Mouse (Mus musculus) frontal cortex, adult 2 months (tissue): ENCODE results near the gene Tsga10ip. TPM values are rescaled to one million over a fixed set of nuclear protein-coding genes. Genes with fewer than 3 reads are reported as not detected.

Experiments used
- DNase-seq, 2 experiments: peaks; one replicate each; pipeline ENCODE4 v3.0.0; 2022; ENCODE audit warnings: low spot score in 1 of 2; ENCODE audit errors: extremely low spot score in 1 of 2
- polyA plus RNA-seq: library from polyadenylated mRNA; depleted of rRNA; stranded (reverse); fragments of >200 nt; gene quantifications from 2 replicates; pipeline ENCODE4 v1.2.3, GENCODE M21; 2012; rRNA removed

Gene Tsga10ip
- polyA plus RNA-seq, 1 experiment, result not detected

DNA sequence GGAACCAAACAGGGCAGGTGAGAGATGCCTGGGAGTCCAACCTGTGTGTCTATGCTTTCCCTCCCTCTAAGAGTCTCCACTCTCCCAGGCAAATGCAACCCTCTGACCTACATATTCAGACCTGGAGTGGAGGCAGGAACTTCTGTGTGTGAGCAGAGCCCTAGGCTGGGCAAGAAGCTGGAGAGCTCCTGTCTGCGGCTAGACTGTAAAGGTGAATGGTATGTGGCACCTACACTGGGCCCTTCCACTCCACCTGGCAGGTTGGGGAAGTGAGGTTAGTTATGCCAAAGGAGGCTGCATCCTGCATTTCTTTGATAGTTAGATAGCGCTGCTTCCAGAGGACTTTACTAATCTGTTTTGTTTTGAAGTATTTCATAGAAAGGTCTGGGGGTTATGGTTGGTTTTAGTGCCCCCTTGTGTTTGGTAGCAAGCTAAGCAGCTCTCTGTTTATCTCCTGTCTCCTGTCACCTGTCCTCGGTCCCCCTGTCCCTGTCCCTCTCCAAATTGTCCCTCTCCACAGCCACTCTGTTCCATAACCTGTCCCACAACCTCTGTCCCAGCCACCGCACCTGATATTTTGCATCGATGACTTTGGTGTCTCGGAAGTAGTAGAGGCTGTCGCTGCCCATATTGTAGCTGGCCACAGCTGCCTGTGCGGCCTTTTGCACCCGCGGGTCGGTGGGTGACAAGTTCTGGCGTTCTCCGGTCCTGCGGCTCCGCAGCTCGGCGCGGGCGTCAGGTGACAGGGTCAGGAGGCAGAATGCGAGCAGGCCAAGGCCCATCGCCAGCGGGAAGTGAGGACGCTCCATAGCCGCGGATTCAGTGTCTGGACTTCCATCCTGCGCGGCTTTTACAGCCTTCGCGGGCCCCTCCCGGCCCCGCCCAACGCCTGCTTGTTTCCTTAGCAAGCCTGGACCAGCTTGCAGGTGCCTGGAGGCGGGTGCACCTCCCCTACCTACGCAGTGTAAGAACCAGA, 53.5 kb downstream of the Tsga10ip start:
- peak in 1 of 2 experiments; percentile 42 for DNase-seq

DNA sequence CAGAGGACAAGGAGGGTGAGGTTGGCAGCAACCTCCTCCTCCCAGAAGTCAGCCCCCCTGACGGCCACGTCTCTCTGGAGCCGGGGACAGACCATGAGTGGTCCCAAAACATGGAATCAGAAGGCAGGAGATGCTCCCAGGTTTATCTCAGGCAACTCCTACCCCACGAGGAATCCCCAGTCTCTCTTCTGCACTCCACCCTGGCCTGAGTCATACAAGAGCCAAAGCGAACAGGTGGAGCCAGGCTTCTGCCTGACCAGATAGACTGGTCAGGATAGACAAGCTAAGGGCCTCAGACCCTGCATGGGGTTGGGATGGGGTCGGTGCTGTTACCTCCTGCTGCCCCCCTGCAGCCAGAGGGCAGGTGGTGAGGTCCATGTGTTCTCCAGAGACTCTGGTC, 54.3 kb downstream of the Tsga10ip start:
- DNase-seq, result no peak

DNA sequence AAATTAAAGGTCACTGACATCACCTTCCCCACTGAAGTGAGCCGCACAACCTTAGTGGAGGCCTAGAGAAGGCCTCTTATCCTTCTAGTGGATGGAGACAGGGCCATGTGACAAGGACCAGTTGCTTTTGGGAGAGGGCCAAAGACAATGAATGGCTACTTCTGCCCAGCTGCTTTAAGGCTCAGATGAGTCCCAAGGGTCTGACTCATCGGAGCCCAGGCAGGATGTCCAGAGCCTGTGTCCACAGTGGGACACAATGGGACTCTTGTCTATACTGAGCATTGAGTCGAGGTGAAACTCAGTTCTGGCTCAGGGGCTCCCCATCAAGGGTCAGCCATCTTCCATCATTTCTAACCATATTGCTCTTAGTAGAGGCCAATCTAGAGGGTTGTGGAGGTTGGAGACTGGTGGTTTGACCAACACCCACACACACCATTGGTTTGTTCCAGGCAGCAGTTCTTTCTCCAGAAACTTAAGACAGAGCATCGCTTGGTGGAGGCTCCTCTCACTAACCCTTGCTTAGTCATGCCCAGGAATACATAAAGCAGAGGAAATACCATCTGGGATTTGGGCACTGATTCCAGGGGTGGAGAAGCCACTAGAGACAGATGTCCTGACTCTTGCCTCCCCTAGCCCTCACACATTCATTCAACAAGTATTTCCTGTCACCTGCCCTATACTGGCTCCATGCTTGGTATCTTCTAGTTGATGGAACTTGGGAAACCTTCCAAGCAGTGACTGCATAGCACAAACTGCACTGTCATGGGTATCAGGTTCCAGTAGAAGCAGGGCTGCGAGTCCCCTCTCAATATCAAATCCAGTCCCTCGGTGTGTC, 56.8 kb downstream of the Tsga10ip start:
- DNase-seq, result no peak

DNA sequence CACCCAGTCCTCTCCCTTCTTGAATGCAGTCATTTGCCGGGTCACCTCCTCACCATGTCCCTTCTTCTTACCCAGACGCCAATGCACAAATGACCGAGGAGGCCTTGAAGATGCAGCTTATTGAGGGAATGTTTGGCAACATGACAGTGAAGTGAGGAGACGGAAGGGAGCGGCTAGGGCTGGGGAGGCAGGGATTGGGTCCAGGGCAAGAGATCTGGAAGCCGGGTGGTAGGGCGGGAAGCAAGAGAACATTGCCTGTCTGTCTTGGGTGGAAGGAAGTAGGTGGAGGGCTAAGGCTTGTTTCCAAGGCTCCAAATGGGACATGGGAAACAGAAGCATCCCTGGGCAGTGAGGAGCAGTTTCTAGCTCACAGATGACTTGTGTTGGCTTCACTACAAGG, 61.0 kb downstream of the Tsga10ip start:
- no peak for DNase-seq

Other genes starting within 250 kb of the Tsga10ip start
- 43.3 and 47.3 TPM in 2 replicates for gene Pacs1, start 129.4 kb downstream of the Tsga10ip start, polyA plus RNA-seq
- gene Sf3b2, start 107.1 kb downstream of the Tsga10ip start, polyA plus RNA-seq, result 168 and 172 TPM in 2 replicates
- gene Gal3st3, start 104.2 kb downstream of the Tsga10ip start, polyA plus RNA-seq, result 61.5 and 70.3 TPM in 2 replicates
- not detected in 2 replicates for gene Catsper1, start 66.8 kb downstream of the Tsga10ip start, polyA plus RNA-seq
- gene Cst6, start 53.0 kb downstream of the Tsga10ip start, polyA plus RNA-seq, result 9.6 and 10.2 TPM in 2 replicates
- gene Eif1ad, start 35.8 kb downstream of the Tsga10ip start, polyA plus RNA-seq, result 25.4 and 27.0 TPM in 2 replicates
- 95.2 and 99.8 TPM in 2 replicates for gene Banf1, start 35.4 kb downstream of the Tsga10ip start, polyA plus RNA-seq
- gene Sart1, start 13.8 kb downstream of the Tsga10ip start, polyA plus RNA-seq, result 70.5 and 85.4 TPM in 2 replicates
- gene Drap1, start 22.5 kb upstream of the Tsga10ip start, polyA plus RNA-seq, result 305 and 342 TPM in 2 replicates
- gene AI837181, start 22.6 kb upstream of the Tsga10ip start, polyA plus RNA-seq, result 94.3 and 95.0 TPM in 2 replicates
- gene Fosl1, start 45.0 kb upstream of the Tsga10ip start, polyA plus RNA-seq, result 0.06 and 0.19 TPM in 2 replicates
- gene Ccdc85b, start 55.4 kb upstream of the Tsga10ip start, polyA plus RNA-seq, result 22.4 and 24.7 TPM in 2 replicates
- gene Fibp, start 58.1 kb upstream of the Tsga10ip start, polyA plus RNA-seq, result 130 and 142 TPM in 2 replicates
- gene Ctsw, start 66.0 kb upstream of the Tsga10ip start, polyA plus RNA-seq, result 0.38 and 0.40 TPM in 2 replicates
- gene Efemp2, start 71.4 kb upstream of the Tsga10ip start, polyA plus RNA-seq, result 36.5 and 37.4 TPM in 2 replicates
- 42.4 TPM in 2 replicates for gene Mus81, start 85.9 kb upstream of the Tsga10ip start, polyA plus RNA-seq
- 1,335 and 1,444 TPM in 2 replicates for gene Cfl1, start 87.9 kb upstream of the Tsga10ip start, polyA plus RNA-seq
- gene 1700020D05Rik, start 101.3 kb upstream of the Tsga10ip start, polyA plus RNA-seq, result 5.4 and 5.9 TPM in 2 replicates
- 152 and 164 TPM in 2 replicates for gene Snx32, start 108.0 kb upstream of the Tsga10ip start, polyA plus RNA-seq
- 0.04 TPM in 2 replicates for gene Ovol1, start 158.1 kb upstream of the Tsga10ip start, polyA plus RNA-seq
- gene Ap5b1, start 165.5 kb upstream of the Tsga10ip start, polyA plus RNA-seq, result 2.5 and 2.8 TPM in 2 replicates
- gene Rnaseh2c, start 199.3 kb upstream of the Tsga10ip start, polyA plus RNA-seq, result 50.2 and 56.5 TPM in 2 replicates
- gene Kat5, start 207.7 kb upstream of the Tsga10ip start, polyA plus RNA-seq, result 109 and 111 TPM in 2 replicates
- gene Rela, start 235.0 kb upstream of the Tsga10ip start, polyA plus RNA-seq, result 32.6 and 33.4 TPM in 2 replicates